Mouse (Mus musculus) hindbrain, embryonic 11.5 days (tissue): ENCODE data around the gene Hist3h2a. TPM values are rescaled to one million over a fixed set of nuclear protein-coding genes. Genes with fewer than 3 reads are reported as not detected.
"Not testable (repeated sequence)": the region's sequence is repeated elsewhere in the genome, so short reads cannot be mapped to it uniquely, and the experiment has no call there.

Source experiments
- ATAC-seq: fragments of 200-750 bp; cut with Nextera tagmentation; 2 replicates; pipeline ENCODE4 v1.8.0; 2017; ENCODE audit warnings: mild to moderate bottlenecking, moderate TSS enrichment, moderate library complexity; ENCODE audit not compliant: low FRiP score
- DNase-seq: peaks from one replicate; pipeline ENCODE4 v3.0.0-alpha.2; 2015; ENCODE audit warnings: low spot score
- H3K27ac ChIP-seq: fragments of 300-500 bp; sonication (generic); 2 replicates; pipeline ENCODE4 v1.5.1; 2014; ENCODE audit warnings: mild to moderate bottlenecking, low read depth, low read length
- H3K27me3 ChIP-seq: fragments of 300-500 bp; sonication (generic); 2 replicates; pipeline ENCODE4 v1.6.1; 2014; ENCODE audit warnings: mild to moderate bottlenecking, low read length, moderate library complexity, mixed read lengths; ENCODE audit not compliant: control insufficient read depth, insufficient read depth
- H3K36me3 ChIP-seq: fragments of 300-500 bp; sonication (generic); 2 replicates; pipeline ENCODE4 v1.6.1; 2014; ENCODE audit warnings: mild to moderate bottlenecking, low read length, moderate library complexity, mixed read lengths; ENCODE audit not compliant: control insufficient read depth, insufficient read depth
- H3K4me1 ChIP-seq: fragments of 300-500 bp; sonication (generic); replicated peaks from 2 replicates; pipeline ENCODE4 v1.6.1; 2014; ENCODE audit warnings: low read length, mixed read lengths; ENCODE audit not compliant: control insufficient read depth, insufficient read depth
- H3K4me2 ChIP-seq: fragments of 300-500 bp; sonication (generic); replicated peaks from 2 replicates; pipeline ENCODE4 v1.6.1; 2014; ENCODE audit warnings: mild to moderate bottlenecking, low read depth, low read length
- H3K4me3 ChIP-seq: fragments of 300-500 bp; sonication (generic); 2 replicates; pipeline ENCODE4 v1.5.1; 2014; ENCODE audit warnings: low read depth, low read length
- H3K9ac ChIP-seq: fragments of 300-500 bp; sonication (generic); 2 replicates; pipeline ENCODE4 v1.6.1; 2014; ENCODE audit warnings: low read depth, low read length
- H3K9me3 ChIP-seq: fragments of 300-500 bp; sonication (generic); 2 replicates; pipeline ENCODE4 v1.6.1; 2016; ENCODE audit warnings: low read length; ENCODE audit not compliant: control insufficient read depth
- WGBS: fragments of 180-500 bp; shearing (Covaris S2); extraction: QIAGEN DNeasy Blood & Tissue Kit; methylation state at CpG from one replicate; pipeline ENCODE4 v1.1.7; 2014; 5-methylcytosine and 5-hydroxymethylcytosine counted together
- polyA plus RNA-seq: library from polyadenylated mRNA; unstranded; fragments of >200 nt; fragmentation: Nextera tagmentation; extraction: Ambion mirVana; gene quantifications from 2 replicates; pipeline ENCODE4 v1.2.1, GENCODE M21; 2014

Hist3h2a gene
- polyA plus RNA-seq, 1 experiment from 2014 or later, result 71.2 TPM

GRCm38 (mm10) chr11:58951210-58951609, 3.3 kb upstream of the Hist3h2a start:
- H3K9ac ChIP-seq, result no peak overlapping the region
- no peak overlapping the region for H3K27ac ChIP-seq
- no peak for DNase-seq

GRCm38 (mm10) chr11:58953351-58954169, 925 bp upstream of the Hist3h2a start:
- peaks cover 5% of the 10 kb centered on the region for H3K4me1 ChIP-seq
- peak overlapping the region; percentile 67 for H3K4me3 ChIP-seq
- peak overlapping the region; percentile 99 for H3K27ac ChIP-seq
- under 1% methylated on average over 33 of the region's 33 CpGs for WGBS
- H3K9ac ChIP-seq, result peak overlapping the region; percentile 84
- DNase-seq (peak; percentile 78), ATAC-seq (peak; percentile 45; the same call in 1 of the 2 replicates)
- H3K9me3 ChIP-seq, result no peaks in the 10 kb centered on the region
- peak overlapping the region; percentile 96 for H3K4me2 ChIP-seq
- H3K36me3 ChIP-seq, result no peaks in the 10 kb centered on the region
- no peaks in the 10 kb centered on the region for H3K27me3 ChIP-seq

More at GRCm38 (mm10) chr11:58951210-58951609, 3.3 kb upstream of the Hist3h2a start:
- Histone ChIP-seq H3K4me2 (no peak overlapping the region), H3K9me3 (no peaks in the 10 kb centered on the region), H3K36me3 (no peaks in the 10 kb centered on the region), H3K4me1 (no peaks in the 10 kb centered on the region), H3K27me3 (no peaks in the 10 kb centered on the region), H3K4me3 (no peak overlapping the region)
- WGBS, result 72% methylated on average over 5 of the region's 5 CpGs
- ATAC-seq, result no peak

GRCm38 (mm10) chr11:58954170-58954419, 390 bp upstream of the Hist3h2a start:
- H3K27ac ChIP-seq, result peak overlapping the region; percentile 99
- ATAC-seq, result not testable (repeated sequence)

GRCm38 (mm10) chr11:58955143-58955867, 820 bp downstream of the Hist3h2a start:
- Histone ChIP-seq H3K27me3 (no peaks in the 10 kb centered on the region), H3K27ac (peak overlapping the region; percentile 99), H3K4me1 (peaks cover 5% of the 10 kb centered on the region), H3K9me3 (no peaks in the 10 kb centered on the region), H3K36me3 (no peaks in the 10 kb centered on the region), H3K9ac (peak overlapping the region; percentile 76), H3K4me3 (peak overlapping the region; percentile 67), H3K4me2 (peak overlapping the region; percentile 81)
- under 1% methylated on average over 20 of the region's 20 CpGs for WGBS
- DNase-seq (peak; percentile 57), ATAC-seq (no peak; the same call in 1 of the 2 replicates)

More at GRCm38 (mm10) chr11:58954170-58954419, 390 bp upstream of the Hist3h2a start:
- H3K9me3 ChIP-seq, H3K27me3 ChIP-seq, H3K36me3 ChIP-seq, DNase-seq, H3K4me1 ChIP-seq: not testable (repeated sequence)
- Histone ChIP-seq H3K4me2 (peak overlapping the region; percentile 96), H3K4me3 (peak overlapping the region; percentile 67), H3K9ac (peak overlapping the region; percentile 84)
- WGBS, result 0% methylated on average over 14 of the region's 17 CpGs

- Histone ChIP-seq H3K4me1 (peaks cover 5% of the 10 kb centered on the region), H3K9me3 (no peaks in the 10 kb centered on the region), H3K36me3 (no peaks in the 10 kb centered on the region), H3K27me3 (no peaks in the 10 kb centered on the region), H3K4me3 (peak overlapping the region; percentile 67), H3K4me2 (peak overlapping the region; percentile 81), H3K27ac (0 out of 2 replicates have a peak overlapping the region, but pooled peaks have one; percentile 99), H3K9ac (peak overlapping the region; percentile 76)
- no peak for ATAC-seq
- 46% methylated on average over 8 of the region's 8 CpGs for WGBS
- peak; percentile 10 for DNase-seq
Observed at GRCm38 (mm10) chr11:58955868-58956257, 1.4 kb downstream of the Hist3h2a start.

GRCm38 (mm10) chr11:58957226-58957914, 2.9 kb downstream of the Hist3h2a start:
- no peak for ATAC-seq
- no peak for DNase-seq
- Histone ChIP-seq H3K27me3 (peaks cover 6% of the 10 kb centered on the region), H3K4me1 (peaks cover 5% of the 10 kb centered on the region), H3K4me2 (peak overlapping the region; percentile 81), H3K27ac (no peak overlapping the region), H3K9ac (peak overlapping the region; percentile 11; the same call in 1 of the 2 replicates), H3K9me3 (no peaks in the 10 kb centered on the region), H3K4me3 (0 out of 2 replicates have a peak overlapping the region, but pooled peaks have one; percentile 10), H3K36me3 (no peaks in the 10 kb centered on the region)
- 94% methylated on average over 5 of the region's 5 CpGs for WGBS

GRCm38 (mm10) chr11:58958536-58958935, 4.1 kb downstream of the Hist3h2a start:
- DNase-seq (no peak), ATAC-seq (no peak)
- Histone ChIP-seq H3K4me1 (peaks cover 6% of the 10 kb centered on the region), H3K4me2 (no peak overlapping the region), H3K27me3 (peaks cover 6% of the 10 kb centered on the region), H3K4me3 (no peak overlapping the region), H3K36me3 (no peaks in the 10 kb centered on the region), H3K27ac (no peak overlapping the region), H3K9me3 (no peaks in the 10 kb centered on the region), H3K9ac (no peak overlapping the region)
- WGBS, result 86% methylated on average over 6 of the region's 6 CpGs

GRCm38 (mm10) chr11:58959186-58959825, 4.8 kb downstream of the Hist3h2a start:
- DNase-seq, result no peak
- peak overlapping the region; percentile 46 for H3K4me2 ChIP-seq
- no peaks in the 10 kb centered on the region for H3K36me3 ChIP-seq
- peak overlapping the region; percentile 37 for H3K4me3 ChIP-seq
- H3K9ac ChIP-seq, result 0 out of 2 replicates have a peak overlapping the region, but pooled peaks have one; percentile 12
- no peak for ATAC-seq
- peaks cover 7% of the 10 kb centered on the region for H3K4me1 ChIP-seq
- no peaks in the 10 kb centered on the region for H3K9me3 ChIP-seq
- peaks cover 6% of the 10 kb centered on the region for H3K27me3 ChIP-seq
- WGBS, result 44% methylated on average over 15 of the region's 15 CpGs
- H3K27ac ChIP-seq, result no peak overlapping the region
